Mouse (Mus musculus): ENCODE measurements around the gene Slc7a6os. TPM values are rescaled to one million over a fixed set of nuclear protein-coding genes. Genes with fewer than 3 reads are reported as not detected.

Slc7a6os gene
- polyA plus RNA-seq, 1 experiment, result 21.7 TPM

- Histone ChIP-seq H3K4me2 (ENCODE audit: low read depth) (no peak overlapping the region), H3K4me3 (no peak overlapping the region), H3ac (ENCODE audit: control insufficient read depth, insufficient read length) (no peak overlapping the region), H3K27me3 (ENCODE audit: control insufficient read depth, insufficient read depth, insufficient read length) (no peaks in the 10 kb centered on the region), H3K36me3 (ENCODE audit: control insufficient read depth, insufficient read depth) (peaks cover 16% of the 10 kb centered on the region), H3K79me2 (ENCODE audit: control insufficient read depth, insufficient read depth) (no peaks in the 10 kb centered on the region)
- no peak for TF ChIP-seq TCF12 (IDR thresholded peaks at IDR 0.05; ENCODE audit: insufficient read depth, poor library complexity, severe bottlenecking)
- TF ChIP-seq USF1 (IDR thresholded peaks at IDR 0.05; ENCODE audit: low read depth), result no peak
- no peak for TF ChIP-seq SRF (IDR thresholded peaks at IDR 0.05; ENCODE audit: control insufficient read depth, insufficient read length, low read depth)
- no peak for TF ChIP-seq POLR2A (IDR thresholded peaks at IDR 0.05; ENCODE audit: insufficient read length, low read depth)
- no peak for TF ChIP-seq MAX (IDR thresholded peaks at IDR 0.05; ENCODE audit: low read depth)
- no peak for TF ChIP-seq MYOG (IDR thresholded peaks at IDR 0.05; ENCODE audit: control insufficient read depth in 1 of 3, insufficient read depth in 1 of 3, insufficient read length in 2 of 3, low read depth in 2 of 3)
- TF ChIP-seq REST (IDR thresholded peaks at IDR 0.05; ENCODE audit: insufficient read depth, insufficient read length), result no peak
- no peak for TF ChIP-seq MYOD1 (IDR thresholded peaks at IDR 0.05; ENCODE audit: control insufficient read depth in 1 of 3, insufficient read length in 2 of 3, low read depth in 2 of 3)
- TF ChIP-seq POLR2AphosphoS2 (IDR thresholded peaks at IDR 0.05; ENCODE audit: insufficient read length, low read depth), result no peak
- no peak for TF ChIP-seq TCF3 (IDR thresholded peaks at IDR 0.05; ENCODE audit: insufficient read length, low read depth)
These were observed 50.9 kb downstream of the Slc7a6os start for GRCm38 (mm10) chr8:106159876-106160275.

- TF ChIP-seq CEBPB (IDR thresholded peaks at IDR 0.05; ENCODE audit: insufficient read depth, poor library complexity, severe bottlenecking) (no peak), MYOG (IDR thresholded peaks at IDR 0.05; ENCODE audit: control insufficient read depth in 1 of 3, insufficient read depth in 1 of 3, insufficient read length in 2 of 3, low read depth in 2 of 3) (no peak), SRF (IDR thresholded peaks at IDR 0.05; ENCODE audit: control insufficient read depth, insufficient read length, low read depth) (no peak), USF1 (IDR thresholded peaks at IDR 0.05; ENCODE audit: low read depth) (no peak), TCF3 (IDR thresholded peaks at IDR 0.05; ENCODE audit: insufficient read length, low read depth) (no peak), TCF12 (IDR thresholded peaks at IDR 0.05; ENCODE audit: insufficient read depth, poor library complexity, severe bottlenecking) (no peak), E2F4 (IDR thresholded peaks at IDR 0.05; ENCODE audit: insufficient read depth) (no peak), POLR2AphosphoS2 (IDR thresholded peaks at IDR 0.05; ENCODE audit: insufficient read length, low read depth) (no peak), MAX (IDR thresholded peaks at IDR 0.05; ENCODE audit: low read depth) (no peak), MYOD1 (IDR thresholded peaks at IDR 0.05; ENCODE audit: control insufficient read depth in 1 of 3, insufficient read length in 2 of 3, low read depth in 2 of 3) (no peak)
- no peak overlapping the region for H3K4me2 ChIP-seq (ENCODE audit: low read depth)
- no peak overlapping the region for H3ac ChIP-seq (ENCODE audit: control insufficient read depth, insufficient read length)
- peaks cover 12% of the 10 kb centered on the region for H3K36me3 ChIP-seq (ENCODE audit: control insufficient read depth, insufficient read depth)
- H3K27me3 ChIP-seq (ENCODE audit: control insufficient read depth, insufficient read depth, insufficient read length), result no peaks in the 10 kb centered on the region
- H3K79me2 ChIP-seq (ENCODE audit: control insufficient read depth, insufficient read depth), result no peaks in the 10 kb centered on the region
- H3K4me3 ChIP-seq, result no peak overlapping the region
These were observed 52.4 kb downstream of the Slc7a6os start for GRCm38 (mm10) chr8:106158381-106158780.

- no peak for TF ChIP-seq E2F4 (IDR thresholded peaks at IDR 0.05; ENCODE audit: insufficient read depth)
- TF ChIP-seq TCF12 (IDR thresholded peaks at IDR 0.05; ENCODE audit: insufficient read depth, poor library complexity, severe bottlenecking), result no peak
- no peak for TF ChIP-seq TCF3 (IDR thresholded peaks at IDR 0.05; ENCODE audit: insufficient read length, low read depth)
- TF ChIP-seq POLR2AphosphoS2 (IDR thresholded peaks at IDR 0.05; ENCODE audit: insufficient read length, low read depth), result no peak
- no peak for TF ChIP-seq CEBPB (IDR thresholded peaks at IDR 0.05; ENCODE audit: insufficient read depth, poor library complexity, severe bottlenecking)
- no peak for TF ChIP-seq MYOG (IDR thresholded peaks at IDR 0.05; ENCODE audit: control insufficient read depth in 1 of 3, insufficient read depth in 1 of 3, insufficient read length in 2 of 3, low read depth in 2 of 3)
- no peak for TF ChIP-seq POLR2A (IDR thresholded peaks at IDR 0.05; ENCODE audit: insufficient read length, low read depth)
- no peak for TF ChIP-seq USF1 (IDR thresholded peaks at IDR 0.05; ENCODE audit: low read depth)
- no peak for TF ChIP-seq MYOD1 (IDR thresholded peaks at IDR 0.05; ENCODE audit: control insufficient read depth in 1 of 3, insufficient read length in 2 of 3, low read depth in 2 of 3)
- TF ChIP-seq SRF (IDR thresholded peaks at IDR 0.05; ENCODE audit: control insufficient read depth, insufficient read length, low read depth), result no peak
- TF ChIP-seq REST (IDR thresholded peaks at IDR 0.05; ENCODE audit: insufficient read depth, insufficient read length), result no peak
- no peak for TF ChIP-seq MAX (IDR thresholded peaks at IDR 0.05; ENCODE audit: low read depth)
- H3K4me3 ChIP-seq, result no peak overlapping the region
- H3K79me2 ChIP-seq (ENCODE audit: control insufficient read depth, insufficient read depth), result no peaks in the 10 kb centered on the region
- H3K27me3 ChIP-seq (ENCODE audit: control insufficient read depth, insufficient read depth, insufficient read length), result no peaks in the 10 kb centered on the region
- H3K4me2 ChIP-seq (ENCODE audit: low read depth), result no peak overlapping the region
- peaks cover 12% of the 10 kb centered on the region for H3K36me3 ChIP-seq (ENCODE audit: control insufficient read depth, insufficient read depth)
- no peak overlapping the region for H3ac ChIP-seq (ENCODE audit: control insufficient read depth, insufficient read length)
These were observed 53.3 kb downstream of the Slc7a6os start for GRCm38 (mm10) chr8:106157419-106157818.

- H3K36me3 ChIP-seq (ENCODE audit: control insufficient read depth, insufficient read depth), result peaks cover 6% of the 10 kb centered on the region
- H3K27me3 ChIP-seq (ENCODE audit: control insufficient read depth, insufficient read depth, insufficient read length), result no peaks in the 10 kb centered on the region
- TF ChIP-seq CEBPB (IDR thresholded peaks at IDR 0.05; ENCODE audit: insufficient read depth, poor library complexity, severe bottlenecking) (no peak), POLR2AphosphoS2 (IDR thresholded peaks at IDR 0.05; ENCODE audit: insufficient read length, low read depth) (no peak), SRF (IDR thresholded peaks at IDR 0.05; ENCODE audit: control insufficient read depth, insufficient read length, low read depth) (no peak), REST (IDR thresholded peaks at IDR 0.05; ENCODE audit: insufficient read depth, insufficient read length) (no peak), E2F4 (IDR thresholded peaks at IDR 0.05; ENCODE audit: insufficient read depth) (no peak), POLR2A (IDR thresholded peaks at IDR 0.05; ENCODE audit: insufficient read length, low read depth) (no peak), MAX (IDR thresholded peaks at IDR 0.05; ENCODE audit: low read depth) (no peak), MYOG (IDR thresholded peaks at IDR 0.05; ENCODE audit: control insufficient read depth in 1 of 3, insufficient read depth in 1 of 3, insufficient read length in 2 of 3, low read depth in 2 of 3) (no peak), TCF3 (IDR thresholded peaks at IDR 0.05; ENCODE audit: insufficient read length, low read depth) (no peak), USF1 (IDR thresholded peaks at IDR 0.05; ENCODE audit: low read depth) (no peak), TCF12 (IDR thresholded peaks at IDR 0.05; ENCODE audit: insufficient read depth, poor library complexity, severe bottlenecking) (no peak), MYOD1 (IDR thresholded peaks at IDR 0.05; ENCODE audit: control insufficient read depth in 1 of 3, insufficient read length in 2 of 3, low read depth in 2 of 3) (no peak)
These were observed 57.9 kb downstream of the Slc7a6os start for GRCm38 (mm10) chr8:106152876-106153275.

More at GRCm38 (mm10) chr8:106152876-106153275, 57.9 kb downstream of the Slc7a6os start:
- no peak overlapping the region for H3K4me2 ChIP-seq (ENCODE audit: low read depth)
- peaks cover 12% of the 10 kb centered on the region for H3K79me2 ChIP-seq (ENCODE audit: control insufficient read depth, insufficient read depth)
- no peak overlapping the region for H3ac ChIP-seq (ENCODE audit: control insufficient read depth, insufficient read length)
- H3K4me3 ChIP-seq, result no peak overlapping the region

All from myocyte (in vitro differentiated cells).